ENCODE assay signal across 10 mouse cellular contexts in genomic region chr1:131754916-131755315, GRCm38 (mm10). TPM values are rescaled to one million over a fixed set of nuclear protein-coding genes. Genes with fewer than 3 reads are reported as not detected.
A peak's percentile ranks its signal among the peaks of the same experiment; 100 is the strongest.
DNase-seq lines count a peak whose midpoint lies in the region; ATAC-seq and TF ChIP-seq lines count a peak whose summit lies in the region.
"Had no signal": no experiment of that assay in that cellular context is flagged by ENCODE, and none has a peak within 500 bp of the region (broad histone marks: within the 10 kb centered on the region; RNA-seq: fewer than 3 reads in every experiment).

No protein-coding gene starts in this region.

- H3K36me3 ChIP-seq in heart, adult 2 months (ENCODE audit: control insufficient read depth, insufficient read depth, low read length), result no peaks in the 10 kb centered on the region
- H3K36me3 ChIP-seq in heart, embryonic 11.5 days (ENCODE audit: control insufficient read depth, insufficient read depth, low read length), result no peaks in the 10 kb centered on the region
- no peaks in the 10 kb centered on the region for H3K36me3 ChIP-seq in forebrain, embryonic 12.5 days (replicated peaks)
- H3K36me3 ChIP-seq in forebrain, embryonic 15.5 days, result no peaks in the 10 kb centered on the region

- no peak for TF ChIP-seq CTCF in heart, adult 2 months (IDR thresholded peaks at IDR 0.05)

- no peak overlapping the region for H3K4me2 ChIP-seq in heart, embryonic 11.5 days
- H3K4me2 ChIP-seq in forebrain, embryonic 12.5 days, result no peak overlapping the region
- H3K4me2 ChIP-seq in forebrain, embryonic 15.5 days (replicated peaks), result no peak overlapping the region

- no peak for TF ChIP-seq POLR2A in heart, adult 2 months (IDR thresholded peaks at IDR 0.05; ENCODE audit: insufficient read depth, low read depth, low read length)

- H3K27ac ChIP-seq in heart, adult 2 months, result peak overlapping the region; percentile 31; the same call in 1 of the 2 replicates
- no peak overlapping the region for H3K27ac ChIP-seq in heart, embryonic 11.5 days (ENCODE audit: low read depth, low read length)
- no peak overlapping the region for H3K27ac ChIP-seq in forebrain, embryonic 12.5 days
- no peak overlapping the region for H3K27ac ChIP-seq in forebrain, embryonic 15.5 days (replicated peaks)

- H3K9me3 ChIP-seq in heart, embryonic 11.5 days (replicated peaks; ENCODE audit: control insufficient read depth, low read length), result no peaks in the 10 kb centered on the region
- no peaks in the 10 kb centered on the region for H3K9me3 ChIP-seq in forebrain, embryonic 12.5 days
- no peaks in the 10 kb centered on the region for H3K9me3 ChIP-seq in forebrain, embryonic 15.5 days

- TF ChIP-seq EP300 in heart, adult 2 months (IDR thresholded peaks at IDR 0.05; ENCODE audit: insufficient read depth, low read depth, low read length), result peak; percentile 41; the same call in 1 of the 2 replicates

- ATAC-seq in heart, embryonic 11.5 days (replicated peaks; ENCODE audit: insufficient number of reproducible peaks, low FRiP score, low TSS enrichment), result no peak
- ATAC-seq in forebrain, embryonic 12.5 days (ENCODE audit: low FRiP score), result no peak
- ATAC-seq in forebrain, embryonic 15.5 days (replicated peaks), result no peak

- no peak overlapping the region for H3K4me3 ChIP-seq in heart, adult 2 months
- no peak overlapping the region for H3K4me3 ChIP-seq in heart, embryonic 11.5 days (ENCODE audit: low read depth, low read length)
- no peak overlapping the region for H3K4me3 ChIP-seq in forebrain, embryonic 12.5 days (replicated peaks)
- no peak overlapping the region for H3K4me3 ChIP-seq in forebrain, embryonic 15.5 days

- H3K9ac ChIP-seq in heart, adult 2 months (ENCODE audit: low read depth, low read length), result no peak overlapping the region
- H3K9ac ChIP-seq in heart, embryonic 11.5 days (ENCODE audit: low read depth, low read length), result no peak overlapping the region
- H3K9ac ChIP-seq in forebrain, embryonic 12.5 days, result no peak overlapping the region
- no peak overlapping the region for H3K9ac ChIP-seq in forebrain, embryonic 15.5 days (replicated peaks)

- H3K4me1 ChIP-seq in heart, adult 2 months (ENCODE audit: control insufficient read depth, insufficient read depth, low read length), result peaks cover 6% of the 10 kb centered on the region
- H3K4me1 ChIP-seq in heart, embryonic 11.5 days (ENCODE audit: control insufficient read depth, insufficient read depth, low read length), result peaks cover 18% of the 10 kb centered on the region
- H3K4me1 ChIP-seq in forebrain, embryonic 12.5 days, result peaks cover 12% of the 10 kb centered on the region; the same call in 1 of the 2 replicates
- H3K4me1 ChIP-seq in forebrain, embryonic 15.5 days, result peaks cover 12% of the 10 kb centered on the region

- no peaks in the 10 kb centered on the region for H3K27me3 ChIP-seq in heart, adult 2 months (ENCODE audit: control insufficient read depth, insufficient read depth, low read length)
- H3K27me3 ChIP-seq in heart, embryonic 11.5 days (ENCODE audit: control insufficient read depth, insufficient read depth, low read length), result peaks cover 5% of the 10 kb centered on the region; the same call in 1 of the 2 replicates
- H3K27me3 ChIP-seq in forebrain, embryonic 12.5 days, result no peaks in the 10 kb centered on the region
- no peaks in the 10 kb centered on the region for H3K27me3 ChIP-seq in forebrain, embryonic 15.5 days

- DNase-seq in heart, adult 2 months, result peak; percentile 58 to 70
- DNase-seq in fat pad, adult 2 months (ENCODE audit: extremely low read depth, low read depth, low spot score), result peak; percentile 58
- DNase-seq in heart, postnatal 36 days, result peak; percentile 39 to 55
- peak; percentile 59 to 64 for DNase-seq in lung, postnatal 4 days
- no peak for DNase-seq in embryo, embryonic 10.5 days (ENCODE audit: low spot score)

- 49% methylated on average over 4 of the region's 4 CpGs for WGBS in heart, adult 2 months
- 81% methylated on average over 4 of the region's 4 CpGs for WGBS in heart, embryonic 11.5 days (ENCODE audit: insufficient replicate concordance)
- 95% methylated on average over 4 of the region's 4 CpGs for WGBS in forebrain, embryonic 12.5 days
- 86% methylated on average over 4 of the region's 4 CpGs for WGBS in forebrain, embryonic 15.5 days

- intact Hi-C loops in heart, adult 2 months (cut with DNase I), result no loop called here
- intact Hi-C loops in heart, postnatal 36 days (cut with DNase I), result no loop called here

- H3K79me2 ChIP-seq in heart, adult 2 months (replicated peaks; ENCODE audit: control insufficient read depth, insufficient read depth, low read length), result no peaks in the 10 kb centered on the region

RNA-seq across cellular contexts. Expression of gene Slc26a9, which starts 11.1 kb away (rescaled TPM):
- total RNA-seq in heart, adult 2 months (2021), result not detected
- 0.03 and 0.08 TPM in 2 replicates for polyA plus RNA-seq in heart, adult 2 months (2012; rRNA removed)
- polyA plus RNA-seq in heart, embryonic 11.5 days (2014; fragmentation: Nextera tagmentation; extraction: Ambion mirVana), result not detected in 2 replicates
- total RNA-seq in heart, postnatal 36 days (2021), result not detected
- not detected in 2 replicates for polyA plus RNA-seq in forebrain, embryonic 12.5 days (2016; fragmentation: Nextera tagmentation; extraction: Ambion mirVana)
- 0.04 and 0.09 TPM in 2 replicates for polyA plus RNA-seq in forebrain, embryonic 15.5 days (2015; fragmentation: Nextera tagmentation; extraction: Ambion mirVana)
- total RNA-seq: CH12.LX had no signal
- polyA plus RNA-seq: limb, embryonic 11.5 days had no signal

RNA-seq across cellular contexts. Expression of gene Pm20d1, which starts 42.3 kb away (rescaled TPM):
- 1 to 10 TPM; 5.8 to 7.5 TPM for total RNA-seq in heart, adult 2 months (2021)
- 5.9 and 8.3 TPM in 2 replicates for polyA plus RNA-seq in heart, adult 2 months (2012; rRNA removed)
- polyA plus RNA-seq in heart, embryonic 11.5 days (2014; fragmentation: Nextera tagmentation; extraction: Ambion mirVana), result 0.75 and 1.3 TPM in 2 replicates
- 1 to 10 TPM; 5.7 to 7.0 TPM for total RNA-seq in heart, postnatal 36 days (2021)
- polyA plus RNA-seq in forebrain, embryonic 12.5 days (2016; fragmentation: Nextera tagmentation; extraction: Ambion mirVana), result 0.34 and 0.35 TPM in 2 replicates
- 0.19 and 0.69 TPM in 2 replicates for polyA plus RNA-seq in forebrain, embryonic 15.5 days (2015; fragmentation: Nextera tagmentation; extraction: Ambion mirVana)
